Mouse (Mus musculus): ENCODE measurements around the gene Mlf2.
A peak's percentile ranks its signal among the peaks of the same experiment; 100 is the strongest.

Mlf2 gene

DNA sequence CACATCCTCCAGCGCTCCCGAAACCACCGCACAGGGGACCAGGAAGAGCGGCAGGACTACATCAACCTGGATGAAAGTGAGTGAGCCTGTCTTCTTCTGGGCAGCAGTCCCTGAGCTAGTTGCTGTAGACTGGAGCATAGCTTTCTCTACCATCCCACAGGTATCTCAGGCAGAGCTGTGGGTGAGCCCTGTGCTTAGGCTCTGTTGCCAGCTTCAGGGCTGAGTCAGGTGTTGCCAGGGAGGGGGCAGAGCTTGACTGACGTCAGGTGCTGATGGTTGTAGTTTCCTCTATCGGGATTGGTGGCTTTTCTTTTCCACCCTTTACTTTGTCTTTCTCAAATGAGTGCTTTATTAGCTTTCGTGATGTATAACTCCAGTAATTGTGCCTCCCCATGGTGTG is 3.5 kb downstream of the Mlf2 start:
- DNase-seq (ENCODE audit: low spot score): no peak

DNA sequence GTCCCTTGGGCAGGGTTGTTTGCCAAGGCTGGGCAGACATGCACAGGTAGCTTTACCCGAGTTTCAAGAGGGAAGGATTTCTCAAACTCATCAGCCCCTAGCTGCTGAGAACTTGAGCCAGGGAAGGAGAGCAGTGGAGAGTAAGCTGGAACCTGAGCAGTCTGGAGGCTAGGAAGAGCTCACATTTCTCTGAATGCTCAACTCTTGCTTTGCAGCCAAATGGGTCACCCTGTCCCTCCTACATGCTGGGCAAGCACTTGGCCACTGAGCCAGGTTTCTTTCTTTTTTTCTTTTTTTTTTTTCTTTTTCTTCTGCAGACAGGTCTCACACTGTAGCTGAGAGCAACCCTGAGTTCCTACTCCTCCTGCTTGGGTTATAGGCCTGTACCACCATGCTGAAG is 5.5 kb downstream of the Mlf2 start:
- no peak for DNase-seq (ENCODE audit: low spot score)

DNA sequence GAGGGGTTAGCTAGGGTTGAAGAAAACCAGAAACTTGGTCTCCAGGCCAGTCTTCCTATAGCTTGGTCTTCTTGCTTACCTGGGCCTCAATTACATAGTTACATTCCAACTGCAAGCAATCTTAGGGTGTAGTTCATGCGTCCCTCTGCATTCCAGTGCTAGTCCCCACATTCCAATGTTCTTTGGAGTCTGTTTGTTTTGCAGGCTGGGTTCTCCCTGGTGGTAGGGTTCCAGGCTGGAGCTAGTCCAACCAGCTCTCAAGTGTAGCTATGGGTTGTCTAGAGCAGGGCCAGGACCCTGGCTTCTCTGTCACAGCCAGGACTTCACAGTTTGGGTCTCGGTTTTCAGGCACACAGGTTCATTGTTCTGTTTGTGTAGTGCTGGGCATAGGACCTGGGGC is 6.3 kb downstream of the Mlf2 start:
- no peak for DNase-seq (ENCODE audit: low spot score)

DNA sequence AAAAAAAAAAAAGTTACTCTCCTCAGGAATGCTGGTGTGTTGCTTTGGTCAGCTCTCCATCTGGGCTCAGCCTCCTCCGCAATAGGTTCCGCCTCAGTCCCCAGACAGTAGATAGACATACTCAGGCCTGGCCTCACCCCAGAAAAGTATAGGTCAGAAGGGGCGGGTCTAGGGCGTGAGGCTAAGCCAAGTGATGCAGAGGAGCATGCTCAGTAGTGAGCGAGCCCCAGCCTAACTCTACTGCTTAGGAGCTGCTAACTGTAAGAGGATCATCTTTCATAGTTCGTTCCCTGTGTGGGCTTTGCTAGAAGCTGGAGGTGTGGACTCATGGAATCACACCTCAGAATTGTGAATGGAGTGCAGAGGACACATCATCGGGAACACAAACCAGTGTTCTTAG is 7.4 kb downstream of the Mlf2 start:
- no peak for DNase-seq (ENCODE audit: low spot score)

DNA sequence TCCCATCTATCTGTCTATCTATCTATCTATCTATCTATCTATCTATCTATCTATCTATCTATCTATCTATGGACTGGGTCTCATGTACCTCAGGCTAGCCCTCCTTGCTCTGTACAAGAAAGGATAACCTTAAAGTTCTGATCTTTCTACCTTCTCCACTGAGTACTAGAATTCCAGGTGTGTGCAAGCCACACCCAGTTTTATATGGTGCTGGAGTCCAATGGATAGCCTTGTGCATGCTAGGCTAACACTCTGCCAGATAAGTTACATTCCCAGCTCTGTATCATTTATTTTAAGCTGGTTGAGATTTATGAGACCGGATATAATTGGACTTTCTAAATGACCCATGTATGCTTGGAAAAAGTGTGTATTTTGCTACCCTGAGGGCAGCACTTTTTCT is 10.5 kb downstream of the Mlf2 start:
- DNase-seq (ENCODE audit: low spot score): no peak

DNA sequence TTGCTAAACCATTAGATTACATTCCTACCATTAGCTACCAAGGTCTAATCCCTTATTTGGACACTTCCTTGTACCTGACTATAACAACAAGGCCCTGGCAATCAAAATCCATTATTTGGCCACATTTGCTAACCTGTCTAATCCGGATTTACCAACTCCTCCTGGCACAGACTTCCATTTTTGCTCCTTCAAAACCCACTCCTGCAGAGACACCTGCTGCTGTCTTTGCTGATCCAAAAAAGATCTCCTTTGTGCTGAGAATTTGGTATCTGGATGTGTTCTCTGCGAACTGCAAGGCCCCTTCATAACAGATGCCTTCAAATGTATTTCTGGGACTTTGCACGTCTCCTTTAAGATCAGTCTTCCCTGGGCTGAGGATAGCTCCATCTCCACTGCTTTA is 12.3 kb downstream of the Mlf2 start:
- DNase-seq (ENCODE audit: low spot score): no peak

DNA sequence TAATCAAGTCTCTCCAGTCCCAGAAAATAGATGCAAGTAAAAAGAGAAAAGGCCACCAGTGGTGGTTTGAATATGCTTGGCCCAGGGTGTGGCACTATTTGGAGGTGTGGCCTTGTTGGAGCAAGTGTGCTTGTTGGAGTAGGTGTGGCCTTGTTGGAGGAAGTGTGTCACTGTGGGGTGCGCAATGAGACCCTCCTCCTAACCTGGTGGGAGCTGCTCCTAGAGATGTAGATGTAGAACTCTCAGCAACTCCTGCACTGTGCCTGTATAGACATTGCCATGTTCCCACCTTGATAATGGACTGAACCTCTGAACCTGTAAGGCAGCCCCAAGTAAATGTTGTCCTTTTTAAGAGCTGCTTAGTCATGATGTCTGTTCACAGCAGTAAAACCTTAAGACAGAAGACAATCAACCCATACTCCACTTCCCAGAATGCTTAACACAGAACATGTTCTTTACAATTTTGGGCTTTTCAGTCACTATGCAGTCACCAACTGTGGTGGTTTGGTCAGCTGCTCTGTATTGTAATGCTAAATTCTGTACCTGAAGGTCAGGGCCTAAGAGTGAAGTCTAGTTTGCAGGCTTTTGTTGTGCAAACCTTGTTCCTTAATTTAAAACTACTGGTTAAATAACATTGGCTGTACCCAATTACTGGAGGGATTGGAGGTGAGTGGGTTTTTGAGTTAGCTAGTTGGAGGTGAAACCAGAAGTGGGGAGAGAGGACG is 23.0 kb downstream of the Mlf2 start:
- DNase-seq (ENCODE audit: low spot score): no peak

DNA sequence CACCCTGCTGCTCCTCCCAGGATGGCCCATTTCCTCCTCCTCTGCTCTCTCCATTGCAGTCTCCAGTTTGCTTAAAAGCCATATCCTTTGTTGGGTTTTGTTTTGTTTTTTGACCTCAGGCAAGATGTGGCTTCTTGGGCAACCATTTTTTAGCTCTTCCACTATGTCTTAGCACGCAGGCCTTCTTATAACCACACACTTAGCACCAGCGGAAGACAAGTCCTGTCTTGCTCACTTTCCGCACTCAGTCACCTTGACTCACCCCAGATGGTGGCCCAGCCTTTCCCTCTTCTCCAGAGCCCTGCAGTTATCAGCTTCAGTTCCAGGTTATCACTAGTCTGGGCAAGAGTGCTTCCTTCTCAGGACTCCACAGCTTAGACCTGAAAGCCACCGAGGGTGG is 24.0 kb downstream of the Mlf2 start:
- DNase-seq (ENCODE audit: low spot score): no peak

DNA sequence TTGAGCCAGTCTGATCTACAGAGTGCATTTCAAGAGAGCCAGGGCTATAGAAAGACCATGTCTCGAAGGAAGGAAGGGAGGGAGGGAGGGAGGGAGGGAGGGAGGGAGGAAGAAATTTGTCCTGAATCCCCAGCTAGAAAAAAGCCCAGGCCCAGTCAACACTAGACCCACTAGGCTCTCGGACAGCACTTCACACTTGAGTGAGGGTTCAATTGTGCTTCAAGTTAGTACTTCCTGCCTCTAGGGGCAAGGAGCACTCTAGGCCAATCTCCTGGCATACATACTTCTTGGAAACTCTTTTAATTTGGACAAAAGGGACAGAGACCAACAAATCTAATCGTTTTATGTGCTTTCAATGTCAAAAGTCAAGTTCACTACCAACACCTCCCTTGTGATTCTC is 26.9 kb downstream of the Mlf2 start:
- no peak for DNase-seq (ENCODE audit: low spot score)

DNA sequence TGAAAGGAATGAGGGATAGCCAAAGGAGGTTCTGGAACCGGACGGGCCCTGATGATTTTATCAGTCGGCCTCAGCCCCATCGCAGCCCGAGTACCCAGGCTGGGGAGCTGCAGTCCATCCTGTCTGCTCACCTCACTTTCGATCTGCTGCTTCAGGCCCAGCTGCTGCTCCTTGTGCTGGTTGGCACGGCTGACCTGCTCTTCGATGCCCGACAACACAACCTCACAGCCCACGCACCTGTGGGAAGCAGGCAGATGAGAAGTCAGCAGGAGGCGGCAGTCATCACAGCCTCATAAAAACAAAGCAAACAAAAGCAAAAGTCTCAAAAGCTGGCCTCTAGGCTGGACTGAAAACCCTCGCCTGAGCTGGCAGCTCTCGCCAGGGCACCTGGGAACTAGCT is 28.8 kb downstream of the Mlf2 start:
- DNase-seq (ENCODE audit: low spot score): no peak

DNA sequence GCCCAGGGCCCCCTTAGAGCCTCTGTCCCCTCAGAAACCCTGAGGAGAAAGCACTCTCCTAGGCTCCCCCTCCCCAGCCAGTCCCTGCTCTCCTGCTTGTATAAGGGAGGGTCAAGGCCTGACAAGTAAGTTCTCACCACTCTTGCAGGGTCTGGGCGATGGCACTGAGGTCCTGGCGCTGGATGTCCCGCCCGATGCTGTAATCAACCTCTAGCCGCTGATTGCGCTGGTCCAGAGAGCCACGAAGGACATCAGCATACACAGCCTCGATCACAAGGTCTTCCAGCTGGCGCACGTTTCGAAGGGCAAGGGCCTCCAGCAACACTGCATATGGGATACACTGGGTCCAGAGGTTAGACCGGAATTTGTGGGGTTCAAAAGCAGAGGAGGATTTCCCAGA is 29.8 kb downstream of the Mlf2 start:
- DNase-seq (ENCODE audit: low spot score): no peak

DNA sequence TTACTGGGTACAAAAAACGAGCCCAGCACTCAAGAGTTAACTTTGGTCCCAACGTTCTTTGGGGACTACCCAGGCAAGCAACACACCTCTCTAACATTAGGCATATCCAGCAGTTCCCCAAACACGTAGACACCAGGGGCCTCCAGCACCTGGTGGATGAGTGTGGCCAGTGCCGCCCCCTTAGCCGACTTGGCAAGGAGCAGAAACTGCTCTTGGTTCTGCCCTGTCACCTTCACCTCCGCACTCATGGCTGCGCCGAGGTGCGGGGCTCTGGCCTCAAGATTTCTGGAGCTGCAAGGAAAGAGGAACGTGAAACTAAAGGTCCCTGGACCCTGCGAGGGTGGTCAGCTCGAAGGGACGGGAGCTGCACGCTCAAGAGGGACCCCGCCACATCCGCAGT is 33.5 kb downstream of the Mlf2 start:
- DNase-seq (ENCODE audit: low spot score): no peak

DNA sequence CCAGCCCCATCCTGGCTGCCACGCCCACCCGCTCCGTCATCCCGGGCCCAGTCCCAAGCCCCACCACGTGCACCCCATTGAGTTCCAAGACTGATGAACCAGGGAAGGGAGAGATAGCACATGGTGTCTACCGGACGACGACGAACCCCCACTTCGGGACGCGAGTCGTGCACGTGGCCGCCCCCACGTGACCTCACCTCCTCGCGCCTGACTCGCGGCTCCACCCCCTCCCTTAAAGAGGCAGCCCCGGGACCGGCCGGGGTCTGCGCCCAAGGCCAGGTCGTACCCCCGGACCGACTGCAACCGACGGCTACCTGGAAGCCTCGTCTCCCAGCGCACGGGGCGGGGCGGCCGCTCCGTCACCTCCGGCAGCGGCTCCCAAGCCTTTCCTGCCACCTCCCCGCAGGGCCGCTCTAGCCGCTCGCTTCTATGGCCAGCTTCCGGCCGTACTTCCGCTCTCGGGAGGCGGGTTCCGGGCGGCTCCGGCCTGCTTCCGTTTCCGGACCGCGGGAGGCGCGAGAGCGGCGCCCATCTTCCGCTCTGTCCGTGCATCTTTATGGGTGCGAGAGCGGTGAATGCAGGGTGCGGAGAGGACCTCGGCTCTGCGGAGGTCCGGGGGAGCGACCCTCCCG is 34.0 kb downstream of the Mlf2 start, which contains the start of gene Cops7a:
Gene Cops7a, minus strand, starts transcription at position 451 of the 632 bp plus-strand sequence.
- peak; percentile 94 for DNase-seq (ENCODE audit: low spot score)

DNA sequence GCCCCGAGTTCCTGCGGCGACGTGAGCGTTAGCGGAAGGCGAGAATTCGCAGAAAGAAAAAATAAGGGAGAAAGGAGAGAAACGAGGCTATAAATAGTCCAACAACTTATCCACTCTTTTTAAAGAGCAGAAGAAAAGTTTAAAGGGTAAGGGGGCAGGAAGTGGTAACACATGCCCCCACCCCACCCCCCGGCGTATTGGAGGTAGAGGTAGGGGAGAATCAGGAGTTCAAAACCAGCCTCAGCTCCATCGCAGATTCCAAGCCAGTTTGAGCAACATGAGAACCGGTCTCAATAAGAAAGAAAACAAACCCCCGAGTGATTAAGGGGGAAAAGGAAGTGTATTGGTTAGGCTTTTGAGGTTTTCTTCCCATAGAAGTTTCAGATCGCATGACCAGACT is 34.6 kb downstream of the Mlf2 start:
- DNase-seq (ENCODE audit: low spot score): no peak

DNA sequence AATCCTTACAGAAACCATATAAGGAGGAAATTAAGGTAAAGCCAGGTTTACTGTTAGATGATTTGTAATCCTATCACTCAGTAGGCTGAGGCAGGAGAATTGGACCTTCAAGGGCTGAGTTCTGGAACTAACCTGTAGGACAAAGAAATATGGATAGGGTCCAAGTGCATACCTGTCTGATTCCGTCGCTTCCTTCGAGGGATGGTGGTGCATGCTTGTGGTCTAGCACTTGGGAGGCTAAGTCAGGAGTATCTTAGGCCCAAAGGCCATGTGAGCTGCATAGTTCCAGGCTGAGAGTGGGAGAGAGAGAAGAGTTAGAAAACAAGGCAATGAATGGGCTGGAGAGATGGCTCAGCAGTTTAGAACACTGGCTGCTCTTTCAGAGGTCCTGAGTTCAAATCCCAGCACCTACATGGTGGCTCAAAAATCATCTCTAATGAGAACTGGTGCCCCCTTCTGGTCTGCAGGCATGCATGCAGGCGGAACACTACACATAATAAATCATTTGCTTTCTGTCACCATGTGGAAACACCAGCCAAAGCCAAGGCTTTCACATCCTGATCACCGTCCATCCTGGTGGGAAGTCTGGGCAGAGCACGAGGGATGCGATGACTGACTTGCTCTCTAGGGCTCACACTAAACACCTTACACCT is 35.4 kb downstream of the Mlf2 start:
- no peak for DNase-seq (ENCODE audit: low spot score)

DNA sequence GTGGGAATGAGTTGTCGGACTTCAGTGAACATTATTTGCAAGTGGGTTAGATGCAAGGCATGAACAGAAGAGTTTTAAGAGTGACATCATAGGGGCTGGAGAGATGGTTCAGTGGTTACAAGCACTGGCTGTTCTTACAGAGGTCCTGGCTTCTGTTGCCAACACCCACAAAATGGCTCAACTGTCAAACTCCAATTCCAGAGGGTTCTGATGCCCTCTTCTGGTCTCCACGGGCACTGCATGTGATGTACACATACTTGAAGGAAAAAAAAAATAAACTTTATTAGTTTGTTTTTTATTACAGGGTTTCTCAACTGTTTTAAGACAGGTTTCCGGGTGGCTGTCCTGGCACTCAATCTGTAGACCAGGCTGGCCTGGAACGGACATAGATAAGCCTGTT is 36.6 kb downstream of the Mlf2 start:
- peak; percentile 46 for DNase-seq (ENCODE audit: low spot score)

Data from layer of hippocampus, adult 11-12 months (tissue).